Mouse (Mus musculus): Measurements from ENCODE around the gene Npw. TPM values are rescaled to one million over a fixed set of nuclear protein-coding genes. Genes with fewer than 3 reads are reported as not detected.

Gene Npw
- polyA plus RNA-seq, 1 experiment: not detected

- H3K4me3 ChIP-seq (ENCODE audit: insufficient read depth, low read depth, low read length): no peak overlapping the region
Observed at GRCm38 (mm10) chr17:24630072-24630471, 28.2 kb downstream of the Npw start.

GRCm38 (mm10) chr17:24628646-24629045 is 29.6 kb downstream of the Npw start:
- H3K4me3 ChIP-seq (ENCODE audit: insufficient read depth, low read depth, low read length): no peak overlapping the region
- no peak overlapping the region for H3K27ac ChIP-seq (ENCODE audit: insufficient read depth, low read depth, low read length)
- WGBS: 52% methylated on average over 5 of the region's 5 CpGs
- H3K4me1 ChIP-seq (ENCODE audit: control insufficient read depth, insufficient read depth, low read length): peaks cover 9% of the 10 kb centered on the region
- TF ChIP-seq POLR2A (IDR thresholded peaks at IDR 0.05; ENCODE audit: insufficient read depth, low read depth, low read length) (no peak), CTCF (IDR thresholded peaks at IDR 0.05; ENCODE audit: insufficient read depth, low read depth, low read length) (peak; percentile 78; the same call in 1 of the 2 replicates)

More at GRCm38 (mm10) chr17:24630072-24630471, 28.2 kb downstream of the Npw start:
- no peak for TF ChIP-seq POLR2A (IDR thresholded peaks at IDR 0.05; ENCODE audit: insufficient read depth, low read depth, low read length)
- Histone ChIP-seq H3K4me1 (ENCODE audit: control insufficient read depth, insufficient read depth, low read length) (peaks cover 17% of the 10 kb centered on the region), H3K27ac (ENCODE audit: insufficient read depth, low read depth, low read length) (no peak overlapping the region)
- WGBS: 80% methylated on average over 14 of the region's 14 CpGs

GRCm38 (mm10) chr17:24625472-24625871 is 32.8 kb downstream of the Npw start:
- Histone ChIP-seq H3K4me3 (ENCODE audit: insufficient read depth, low read depth, low read length) (no peak overlapping the region), H3K27ac (ENCODE audit: insufficient read depth, low read depth, low read length) (no peak overlapping the region), H3K4me1 (ENCODE audit: control insufficient read depth, insufficient read depth, low read length) (peaks cover 3% of the 10 kb centered on the region; the same call in 1 of the 2 replicates)
- TF ChIP-seq POLR2A (IDR thresholded peaks at IDR 0.05; ENCODE audit: insufficient read depth, low read depth, low read length): no peak
- no peak for TF ChIP-seq CTCF (IDR thresholded peaks at IDR 0.05; ENCODE audit: insufficient read depth, low read depth, low read length)
- 94% methylated on average over 8 of the region's 8 CpGs for WGBS

- Histone ChIP-seq H3K4me3 (ENCODE audit: insufficient read depth, low read depth, low read length) (no peak overlapping the region), H3K27ac (ENCODE audit: insufficient read depth, low read depth, low read length) (no peak overlapping the region), H3K4me1 (ENCODE audit: control insufficient read depth, insufficient read depth, low read length) (peaks cover 8% of the 10 kb centered on the region; the same call in 1 of the 2 replicates)
- no peak for TF ChIP-seq CTCF (IDR thresholded peaks at IDR 0.05; ENCODE audit: insufficient read depth, low read depth, low read length)
- no peak for TF ChIP-seq POLR2A (IDR thresholded peaks at IDR 0.05; ENCODE audit: insufficient read depth, low read depth, low read length)
- WGBS: 73% methylated on average over 14 of the region's 14 CpGs
Observed at GRCm38 (mm10) chr17:24617561-24618194, 40.6 kb downstream of the Npw start.

GRCm38 (mm10) chr17:24610711-24611110 is 47.5 kb downstream of the Npw start:
- Histone ChIP-seq H3K27ac (ENCODE audit: insufficient read depth, low read depth, low read length) (no peak overlapping the region), H3K4me1 (ENCODE audit: control insufficient read depth, insufficient read depth, low read length) (peaks cover 6% of the 10 kb centered on the region; the same call in 1 of the 2 replicates), H3K4me3 (ENCODE audit: insufficient read depth, low read depth, low read length) (no peak overlapping the region)
- TF ChIP-seq POLR2A (IDR thresholded peaks at IDR 0.05; ENCODE audit: insufficient read depth, low read depth, low read length) (no peak), CTCF (IDR thresholded peaks at IDR 0.05; ENCODE audit: insufficient read depth, low read depth, low read length) (no peak)
- WGBS: 70% methylated on average over 2 of the region's 2 CpGs

- 91% methylated on average over 8 of the region's 8 CpGs for WGBS
- peaks cover 6% of the 10 kb centered on the region; the same call in 1 of the 2 replicates for H3K4me1 ChIP-seq (ENCODE audit: control insufficient read depth, insufficient read depth, low read length)
- no peak overlapping the region for H3K4me3 ChIP-seq (ENCODE audit: insufficient read depth, low read depth, low read length)
- H3K27ac ChIP-seq (ENCODE audit: insufficient read depth, low read depth, low read length): no peak overlapping the region
- TF ChIP-seq CTCF (IDR thresholded peaks at IDR 0.05; ENCODE audit: insufficient read depth, low read depth, low read length) (no peak), POLR2A (IDR thresholded peaks at IDR 0.05; ENCODE audit: insufficient read depth, low read depth, low read length) (no peak)
Observed at GRCm38 (mm10) chr17:24608874-24609273, 49.4 kb downstream of the Npw start.

GRCm38 (mm10) chr17:24608370-24608769 is 49.9 kb downstream of the Npw start:
- H3K4me1 ChIP-seq (ENCODE audit: control insufficient read depth, insufficient read depth, low read length): peaks cover 4% of the 10 kb centered on the region; the same call in 1 of the 2 replicates
- 91% methylated on average over 4 of the region's 4 CpGs for WGBS
- TF ChIP-seq POLR2A (IDR thresholded peaks at IDR 0.05; ENCODE audit: insufficient read depth, low read depth, low read length) (no peak), CTCF (IDR thresholded peaks at IDR 0.05; ENCODE audit: insufficient read depth, low read depth, low read length) (no peak)
- H3K4me3 ChIP-seq (ENCODE audit: insufficient read depth, low read depth, low read length): no peak overlapping the region
- no peak overlapping the region for H3K27ac ChIP-seq (ENCODE audit: insufficient read depth, low read depth, low read length)

Other genes with a start within 250 kb of the Npw start
- not detected in 2 replicates for gene Rnps1, start 243.9 kb downstream of the Npw start, polyA plus RNA-seq (2012; ENCODE audit: insufficient read depth, insufficient read length, low replicate concordance, missing spikeins)
- gene Eci1, start 231.8 kb downstream of the Npw start, polyA plus RNA-seq (2012; ENCODE audit: insufficient read depth, insufficient read length, low replicate concordance, missing spikeins): not detected in 2 replicates
- gene Dnase1l2, start 215.4 kb downstream of the Npw start, polyA plus RNA-seq (2012; ENCODE audit: insufficient read depth, insufficient read length, low replicate concordance, missing spikeins): not detected in 2 replicates
- gene E4f1, start 188.1 kb downstream of the Npw start, polyA plus RNA-seq (2012; ENCODE audit: insufficient read depth, insufficient read length, low replicate concordance, missing spikeins): not detected in 2 replicates
- gene Pgp, start 188.1 kb downstream of the Npw start, polyA plus RNA-seq (2012; ENCODE audit: insufficient read depth, insufficient read length, low replicate concordance, missing spikeins): not detected in 2 replicates
- gene Bricd5, start 184.6 kb downstream of the Npw start, polyA plus RNA-seq (2012; ENCODE audit: insufficient read depth, insufficient read length, low replicate concordance, missing spikeins): not detected in 2 replicates
- not detected in 2 replicates for gene Mlst8, start 179.4 kb downstream of the Npw start, polyA plus RNA-seq (2012; ENCODE audit: insufficient read depth, insufficient read length, low replicate concordance, missing spikeins)
- gene Caskin1, start 169.9 kb downstream of the Npw start, polyA plus RNA-seq (2012; ENCODE audit: insufficient read depth, insufficient read length, low replicate concordance, missing spikeins): not detected in 2 replicates
- not detected in 2 replicates for gene Traf7, start 130.5 kb downstream of the Npw start, polyA plus RNA-seq (2012; ENCODE audit: insufficient read depth, insufficient read length, low replicate concordance, missing spikeins)
- gene Rab26, start 124.2 kb downstream of the Npw start, polyA plus RNA-seq (2012; ENCODE audit: insufficient read depth, insufficient read length, low replicate concordance, missing spikeins): not detected in 2 replicates
- gene Pkd1, start 108.6 kb downstream of the Npw start, polyA plus RNA-seq (2012; ENCODE audit: insufficient read depth, insufficient read length, low replicate concordance, missing spikeins): not detected in 2 replicates
- 286 TPM in 1 of 2 replicates, not detected in the other for gene Tsc2, start 25.8 kb downstream of the Npw start, polyA plus RNA-seq (2012; ENCODE audit: insufficient read depth, insufficient read length, low replicate concordance, missing spikeins)
- not detected in 2 replicates for gene Nthl1, start 25.8 kb downstream of the Npw start, polyA plus RNA-seq (2012; ENCODE audit: insufficient read depth, insufficient read length, low replicate concordance, missing spikeins)
- gene Slc9a3r2, start 8.1 kb downstream of the Npw start, polyA plus RNA-seq (2012; ENCODE audit: insufficient read depth, insufficient read length, low replicate concordance, missing spikeins): not detected in 2 replicates
- not detected in 2 replicates for gene Zfp598, start 11.2 kb upstream of the Npw start, polyA plus RNA-seq (2012; ENCODE audit: insufficient read depth, insufficient read length, low replicate concordance, missing spikeins)
- gene Syngr3, start 31.5 kb upstream of the Npw start, polyA plus RNA-seq (2012; ENCODE audit: insufficient read depth, insufficient read length, low replicate concordance, missing spikeins): not detected in 2 replicates
- not detected in 2 replicates for gene Gfer, start 37.7 kb upstream of the Npw start, polyA plus RNA-seq (2012; ENCODE audit: insufficient read depth, insufficient read length, low replicate concordance, missing spikeins)
- gene Noxo1, start 37.8 kb upstream of the Npw start, polyA plus RNA-seq (2012; ENCODE audit: insufficient read depth, insufficient read length, low replicate concordance, missing spikeins): not detected in 2 replicates
- gene Tbl3, start 49.2 kb upstream of the Npw start, polyA plus RNA-seq (2012; ENCODE audit: insufficient read depth, insufficient read length, low replicate concordance, missing spikeins): not detected in 2 replicates
- gene Rnf151, start 59.6 kb upstream of the Npw start, polyA plus RNA-seq (2012; ENCODE audit: insufficient read depth, insufficient read length, low replicate concordance, missing spikeins): not detected in 2 replicates
- gene Rps2, start 59.7 kb upstream of the Npw start, polyA plus RNA-seq (2012; ENCODE audit: insufficient read depth, insufficient read length, low replicate concordance, missing spikeins): not detected in 2 replicates
- gene Ndufb10, start 66.0 kb upstream of the Npw start, polyA plus RNA-seq (2012; ENCODE audit: insufficient read depth, insufficient read length, low replicate concordance, missing spikeins): not detected in 2 replicates
- not detected in 2 replicates for gene Rpl3l, start 69.4 kb upstream of the Npw start, polyA plus RNA-seq (2012; ENCODE audit: insufficient read depth, insufficient read length, low replicate concordance, missing spikeins)
- gene Msrb1, start 78.2 kb upstream of the Npw start, polyA plus RNA-seq (2012; ENCODE audit: insufficient read depth, insufficient read length, low replicate concordance, missing spikeins): not detected in 2 replicates
- not detected in 2 replicates for gene Hs3st6, start 94.5 kb upstream of the Npw start, polyA plus RNA-seq (2012; ENCODE audit: insufficient read depth, insufficient read length, low replicate concordance, missing spikeins)
- not detected in 2 replicates for gene Meiob, start 145.8 kb upstream of the Npw start, polyA plus RNA-seq (2012; ENCODE audit: insufficient read depth, insufficient read length, low replicate concordance, missing spikeins)
- not detected in 2 replicates for gene Hagh, start 181.7 kb upstream of the Npw start, polyA plus RNA-seq (2012; ENCODE audit: insufficient read depth, insufficient read length, low replicate concordance, missing spikeins)
- gene Fahd1, start 191.9 kb upstream of the Npw start, polyA plus RNA-seq (2012; ENCODE audit: insufficient read depth, insufficient read length, low replicate concordance, missing spikeins): not detected in 2 replicates
- gene Igfals, start 207.5 kb upstream of the Npw start, polyA plus RNA-seq (2012; ENCODE audit: insufficient read depth, insufficient read length, low replicate concordance, missing spikeins): not detected in 2 replicates
- gene Nubp2, start 227.9 kb upstream of the Npw start, polyA plus RNA-seq (2012; ENCODE audit: insufficient read depth, insufficient read length, low replicate concordance, missing spikeins): not detected in 2 replicates
- not detected in 2 replicates for gene Spsb3, start 228.2 kb upstream of the Npw start, polyA plus RNA-seq (2012; ENCODE audit: insufficient read depth, insufficient read length, low replicate concordance, missing spikeins)
- not detected in 2 replicates for gene Eme2, start 236.6 kb upstream of the Npw start, polyA plus RNA-seq (2012; ENCODE audit: insufficient read depth, insufficient read length, low replicate concordance, missing spikeins)
- not detected in 2 replicates for gene Mrps34, start 236.7 kb upstream of the Npw start, polyA plus RNA-seq (2012; ENCODE audit: insufficient read depth, insufficient read length, low replicate concordance, missing spikeins)
- not detected in 2 replicates for gene Nme3, start 238.0 kb upstream of the Npw start, polyA plus RNA-seq (2012; ENCODE audit: insufficient read depth, insufficient read length, low replicate concordance, missing spikeins)